Mouse (Mus musculus): ENCODE results near the gene Dnajc17.

Dnajc17 gene

GRCm38 (mm10) chr2:119156681-119157572 lies 51.7 kb downstream of the Dnajc17 start, which contains the start of gene Rmdn3:
Gene Rmdn3 (minus strand): TSS chr2:119157034.
- peak; percentile 96 for DNase-seq

- peak; percentile 62 for DNase-seq
These were observed 52.4 kb downstream of the Dnajc17 start for GRCm38 (mm10) chr2:119156081-119156680.

- peak; percentile 88 for DNase-seq
These were observed 53.2 kb downstream of the Dnajc17 start for GRCm38 (mm10) chr2:119155388-119155787.

- peak; percentile 55 for DNase-seq
These were observed 53.9 kb downstream of the Dnajc17 start for GRCm38 (mm10) chr2:119154683-119155082.

- DNase-seq: no peak
These were observed 56.3 kb downstream of the Dnajc17 start for GRCm38 (mm10) chr2:119152255-119152654.

GRCm38 (mm10) chr2:119147775-119148174 lies 60.8 kb downstream of the Dnajc17 start:
- DNase-seq: no peak

GRCm38 (mm10) chr2:119147160-119147678 lies 61.4 kb downstream of the Dnajc17 start:
- DNase-seq: no peak

GRCm38 (mm10) chr2:119146435-119146834 lies 62.2 kb downstream of the Dnajc17 start:
- DNase-seq: no peak

- DNase-seq: peak; percentile 42
These were observed 63.4 kb downstream of the Dnajc17 start for GRCm38 (mm10) chr2:119145199-119145598.

GRCm38 (mm10) chr2:119136346-119136898 lies 72.2 kb downstream of the Dnajc17 start:
- DNase-seq: peak; percentile 83

Data from liver (tissue).